Mouse (Mus musculus) liver, embryonic 16.5 days (tissue): ENCODE data around the gene Eif4a2. TPM values are rescaled to one million over a fixed set of nuclear protein-coding genes. Genes with fewer than 3 reads are reported as not detected.
A peak's percentile ranks its signal among the peaks of the same experiment; 100 is the strongest.
"Not testable (repeated sequence)": the region's sequence is repeated elsewhere in the genome, so short reads cannot be mapped to it uniquely, and the experiment has no call there.

ENCODE experiments used
- ATAC-seq: fragments of 200-750 bp; cut with Nextera tagmentation; 2 replicates; pipeline ENCODE4 v1.8.0; 2017; ENCODE audit warnings: low read depth, mild to moderate bottlenecking, moderate number of reproducible peaks, moderate library complexity
- H3K27ac ChIP-seq: fragments of 300-500 bp; sonication (generic); 2 replicates; pipeline ENCODE4 v1.5.1; 2014; ENCODE audit warnings: mild to moderate bottlenecking, low read length
- H3K27me3 ChIP-seq: fragments of 300-500 bp; sonication (generic); 2 replicates; pipeline ENCODE4 v1.6.1; 2014; ENCODE audit warnings: low read depth, low read length, mixed read lengths; ENCODE audit not compliant: control insufficient read depth, insufficient read depth
- H3K36me3 ChIP-seq: fragments of 300-500 bp; sonication (generic); 2 replicates; pipeline ENCODE4 v1.6.1; 2014; ENCODE audit warnings: mild to moderate bottlenecking; ENCODE audit not compliant: control insufficient read depth, insufficient read depth
- H3K4me1 ChIP-seq: fragments of 300-500 bp; sonication (generic); 2 replicates; pipeline ENCODE4 v1.6.1; 2014; ENCODE audit warnings: low read depth, low read length, mixed read lengths; ENCODE audit not compliant: control insufficient read depth
- H3K4me2 ChIP-seq: fragments of 300-500 bp; sonication (generic); 2 replicates; pipeline ENCODE4 v1.6.1; 2014; ENCODE audit warnings: low read depth, low read length, mixed read lengths
- H3K4me3 ChIP-seq: fragments of 300-500 bp; sonication (generic); 2 replicates; pipeline ENCODE4 v1.5.1; 2014; ENCODE audit warnings: low read depth, mild to moderate bottlenecking, low read length
- H3K9ac ChIP-seq: fragments of 300-500 bp; sonication (generic); 2 replicates; pipeline ENCODE4 v1.6.1; 2014; ENCODE audit warnings: low read depth, low read length
- H3K9me3 ChIP-seq: fragments of 300-500 bp; sonication (generic); replicated peaks from 2 replicates; pipeline ENCODE4 v1.6.1; 2016; ENCODE audit warnings: low read length; ENCODE audit not compliant: control insufficient read depth
- WGBS: fragments of 180-500 bp; shearing (Covaris S2); extraction: QIAGEN DNeasy Blood & Tissue Kit; methylation state at CpG from one replicate; pipeline ENCODE4 v1.1.7; 2014; ENCODE audit not compliant: insufficient replicate concordance; 5-methylcytosine and 5-hydroxymethylcytosine counted together
- polyA plus RNA-seq: library from polyadenylated mRNA; unstranded; fragments of >200 nt; fragmentation: Nextera tagmentation; extraction: Ambion mirVana; gene quantifications from 2 replicates; pipeline ENCODE4 v1.2.1, GENCODE M21; 2015

Gene Eif4a2
- 57.0 and 58.0 TPM in 2 replicates for polyA plus RNA-seq

- no peaks in the 10 kb centered on the region for H3K27me3 ChIP-seq
- under 1% methylated on average over 71 of the region's 71 CpGs for WGBS
- H3K9ac ChIP-seq, result peak within 1 kb of the TSS; percentile 97
- peak within 1 kb of the TSS; percentile 96 for H3K27ac ChIP-seq
- peak within 1 kb of the TSS; percentile 94 for H3K4me3 ChIP-seq
- H3K9me3 ChIP-seq, result no peaks in the 10 kb centered on the region
- ATAC-seq, result peak; percentile 95
- peak within 1 kb of the TSS; percentile 85 for H3K4me2 ChIP-seq
- peaks cover 32% of the 10 kb centered on the region for H3K36me3 ChIP-seq
- H3K4me1 ChIP-seq, result peaks cover 21% of the 10 kb centered on the region
These were observed at the start of gene Eif4a2 for GRCm38 (mm10) chr16:23107231-23107942. Eif4a2 (plus strand) TSS chr16:23107444.

- H3K36me3 ChIP-seq, H3K9ac ChIP-seq, H3K4me1 ChIP-seq, H3K27me3 ChIP-seq, H3K4me2 ChIP-seq, H3K9me3 ChIP-seq: not testable (repeated sequence)
- peak within 1 kb of the TSS; percentile 53 for H3K27ac ChIP-seq
- 36% methylated on average over 1 of the region's 1 CpGs for WGBS
- peak within 1 kb of the TSS; percentile 48 for H3K4me3 ChIP-seq
- ATAC-seq, result peak; percentile 86
These were observed 49.4 kb upstream of the Eif4a2 start, which contains the start of gene Kng1 for GRCm38 (mm10) chr16:23057668-23058447. Kng1 (plus strand) TSS chr16:23057865.

GRCm38 (mm10) chr16:23059630-23060029 is 47.6 kb upstream of the Eif4a2 start:
- peak overlapping the region; percentile 24; the same call in 1 of the 2 replicates for H3K4me3 ChIP-seq

GRCm38 (mm10) chr16:23060781-23061325 is 46.4 kb upstream of the Eif4a2 start:
- H3K27me3 ChIP-seq, H3K27ac ChIP-seq, H3K9ac ChIP-seq, ATAC-seq, H3K4me1 ChIP-seq, H3K36me3 ChIP-seq, H3K9me3 ChIP-seq, H3K4me3 ChIP-seq: not testable (repeated sequence)
- H3K4me2 ChIP-seq, result peak overlapping the region; percentile 33
- 62% methylated on average over 5 of the region's 5 CpGs for WGBS

More at GRCm38 (mm10) chr16:23059630-23060029, 47.6 kb upstream of the Eif4a2 start:
- WGBS, result 34% methylated on average over 4 of the region's 4 CpGs
- H3K36me3 ChIP-seq, H3K27ac ChIP-seq, H3K27me3 ChIP-seq, ATAC-seq, H3K4me2 ChIP-seq, H3K4me1 ChIP-seq, H3K9me3 ChIP-seq, H3K9ac ChIP-seq: not testable (repeated sequence)

GRCm38 (mm10) chr16:23077516-23077915 is 29.7 kb upstream of the Eif4a2 start:
- WGBS, result 64% methylated on average over 6 of the region's 6 CpGs
- H3K4me2 ChIP-seq, H3K9ac ChIP-seq, H3K4me3 ChIP-seq, ATAC-seq, H3K9me3 ChIP-seq, H3K27ac ChIP-seq, H3K36me3 ChIP-seq, H3K27me3 ChIP-seq, H3K4me1 ChIP-seq: not testable (repeated sequence)

- ATAC-seq, H3K27ac ChIP-seq, H3K4me3 ChIP-seq, H3K9ac ChIP-seq, H3K36me3 ChIP-seq, H3K27me3 ChIP-seq, H3K9me3 ChIP-seq, H3K4me1 ChIP-seq, H3K4me2 ChIP-seq: not testable (repeated sequence)
- WGBS, result 56% methylated on average over 8 of the region's 8 CpGs
These were observed 20.1 kb upstream of the Eif4a2 start for GRCm38 (mm10) chr16:23087159-23087558.

GRCm38 (mm10) chr16:23087712-23088111 is 19.5 kb upstream of the Eif4a2 start:
- H3K4me2 ChIP-seq, H3K27me3 ChIP-seq, ATAC-seq, H3K9ac ChIP-seq, H3K4me1 ChIP-seq, H3K27ac ChIP-seq, H3K4me3 ChIP-seq, H3K36me3 ChIP-seq, H3K9me3 ChIP-seq: not testable (repeated sequence)
- WGBS, result 19% methylated on average over 4 of the region's 4 CpGs

- not testable (repeated sequence) for ATAC-seq, H3K9me3 ChIP-seq, H3K36me3 ChIP-seq, H3K4me3 ChIP-seq, H3K27ac ChIP-seq, H3K9ac ChIP-seq, H3K4me2 ChIP-seq, H3K4me1 ChIP-seq, H3K27me3 ChIP-seq
- 65% methylated on average over 1 of the region's 1 CpGs for WGBS
These were observed 18.8 kb upstream of the Eif4a2 start for GRCm38 (mm10) chr16:23088491-23088890.

GRCm38 (mm10) chr16:23091345-23091744 is 15.9 kb upstream of the Eif4a2 start:
- not testable (repeated sequence) for H3K36me3 ChIP-seq, H3K27me3 ChIP-seq, H3K4me1 ChIP-seq, H3K9ac ChIP-seq, H3K4me2 ChIP-seq, H3K4me3 ChIP-seq, ATAC-seq, H3K27ac ChIP-seq, H3K9me3 ChIP-seq
